Mouse (Mus musculus): Measurements from ENCODE around the gene Smu1. TPM values are rescaled to one million over a fixed set of nuclear protein-coding genes. Genes with fewer than 3 reads are reported as not detected.
"Not testable (repeated sequence)": the region's sequence is repeated elsewhere in the genome, so short reads cannot be mapped to it uniquely, and the experiment has no call there.

Gene Smu1
- 147 and 149 TPM in 2 replicates for polyA plus RNA-seq (2015; fragmentation: Nextera tagmentation; extraction: Ambion mirVana)

DNA sequence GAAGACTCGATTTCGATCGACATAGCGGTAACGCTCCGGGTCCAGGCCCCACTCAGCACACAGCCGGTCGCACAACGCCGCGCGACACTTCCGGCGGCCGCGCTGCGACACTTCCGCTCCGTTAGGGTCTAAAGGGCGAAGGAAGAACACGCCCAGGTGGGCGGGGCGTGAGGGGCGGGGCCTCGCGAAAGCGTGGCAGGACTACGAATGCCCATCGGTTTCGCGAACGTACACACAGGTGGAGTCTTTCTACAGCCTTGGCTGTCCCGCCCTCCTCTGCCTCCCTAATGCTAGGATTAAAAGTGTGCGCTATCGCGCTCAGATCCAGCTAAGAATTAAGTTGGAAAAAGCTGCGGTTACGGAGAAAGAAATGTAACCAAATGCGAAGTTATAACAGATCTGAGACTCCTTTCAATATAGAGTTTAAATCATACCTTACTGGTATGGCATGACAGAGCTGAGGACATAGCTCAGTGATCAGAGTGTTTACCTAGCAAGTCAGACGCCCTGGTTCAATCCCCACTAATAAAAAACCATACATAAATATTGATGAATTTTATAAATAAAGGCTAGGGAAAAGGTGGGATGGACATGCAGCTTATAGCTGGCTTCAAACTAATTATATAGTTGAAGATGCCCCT is at the start of gene Smu1:
Gene Smu1 (minus strand): TSS at position 144 of the 641 bp plus-strand sequence.
- Histone ChIP-seq H3K27ac (peak within 1 kb of the TSS; percentile 68), H3K4me1 (replicated peaks) (0 out of 2 replicates have a peak, but pooled peaks cover 2% of the 10 kb centered on the region), H3K9me3 (no peaks in the 10 kb centered on the region), H3K9ac (peak within 1 kb of the TSS; percentile 90), H3K4me3 (replicated peaks) (peak within 1 kb of the TSS; percentile 96), H3K27me3 (replicated peaks) (no peaks in the 10 kb centered on the region), H3K36me3 (peaks cover 7% of the 10 kb centered on the region), H3K4me2 (replicated peaks) (peak within 1 kb of the TSS; percentile 65)
- WGBS: under 1% methylated on average over 40 of the region's 40 CpGs
- peak; percentile 99 for ATAC-seq

DNA sequence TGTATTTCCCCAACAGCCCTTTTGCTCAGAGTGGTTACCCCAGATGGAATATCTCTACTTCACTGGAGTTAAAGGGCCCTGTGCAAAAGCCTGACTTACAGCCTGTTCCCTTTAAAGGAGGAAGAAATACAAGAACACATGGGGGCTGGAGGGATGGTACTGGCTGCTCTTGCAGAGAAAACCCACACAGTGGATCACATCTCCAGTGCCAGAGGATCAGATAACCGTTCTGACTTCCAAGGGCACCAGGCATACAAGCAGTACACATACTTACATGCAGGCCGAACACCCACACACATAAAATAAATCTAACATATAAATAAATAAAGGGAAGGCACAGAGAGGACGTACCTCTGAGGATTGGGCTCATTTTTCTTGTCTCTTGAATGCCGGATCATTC is 49.7 kb upstream of the Smu1 start:
- Histone ChIP-seq H3K9me3 (no peaks in the 10 kb centered on the region), H3K27ac (no peak overlapping the region), H3K9ac (no peak overlapping the region), H3K4me2 (replicated peaks) (no peak overlapping the region), H3K4me1 (replicated peaks) (no peaks in the 10 kb centered on the region), H3K27me3 (replicated peaks) (no peaks in the 10 kb centered on the region), H3K4me3 (replicated peaks) (no peak overlapping the region), H3K36me3 (0 out of 2 replicates have a peak, but pooled peaks cover 13% of the 10 kb centered on the region)
- ATAC-seq: no peak
- WGBS: 71% methylated on average over 4 of the region's 4 CpGs

DNA sequence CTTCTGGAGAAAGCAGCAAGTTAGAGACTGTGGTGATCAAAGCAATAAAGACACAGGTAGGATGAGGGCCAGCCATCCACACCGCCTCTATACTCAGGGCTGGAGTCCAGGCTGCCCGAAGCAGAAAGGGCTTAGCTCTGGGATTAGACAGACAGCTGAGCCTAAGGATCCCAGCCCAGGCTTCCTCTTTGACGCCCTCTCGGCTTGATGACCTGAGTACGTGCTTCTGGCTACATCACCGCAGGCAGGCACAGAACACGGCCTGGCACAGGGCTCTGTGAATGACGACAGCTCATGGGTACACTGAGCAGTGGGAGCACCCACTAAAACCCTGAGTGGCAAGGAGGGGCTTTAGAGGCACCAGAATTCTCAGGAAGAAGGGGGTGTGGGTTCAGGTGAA is 47.7 kb upstream of the Smu1 start:
- 86% methylated on average over 8 of the region's 8 CpGs for WGBS
- Histone ChIP-seq H3K4me2 (replicated peaks) (no peak overlapping the region), H3K9ac (no peak overlapping the region), H3K27me3 (replicated peaks) (no peaks in the 10 kb centered on the region), H3K4me3 (replicated peaks) (no peak overlapping the region), H3K9me3 (no peaks in the 10 kb centered on the region), H3K4me1 (replicated peaks) (no peaks in the 10 kb centered on the region), H3K27ac (no peak overlapping the region), H3K36me3 (0 out of 2 replicates have a peak, but pooled peaks cover 12% of the 10 kb centered on the region)
- no peak for ATAC-seq

DNA sequence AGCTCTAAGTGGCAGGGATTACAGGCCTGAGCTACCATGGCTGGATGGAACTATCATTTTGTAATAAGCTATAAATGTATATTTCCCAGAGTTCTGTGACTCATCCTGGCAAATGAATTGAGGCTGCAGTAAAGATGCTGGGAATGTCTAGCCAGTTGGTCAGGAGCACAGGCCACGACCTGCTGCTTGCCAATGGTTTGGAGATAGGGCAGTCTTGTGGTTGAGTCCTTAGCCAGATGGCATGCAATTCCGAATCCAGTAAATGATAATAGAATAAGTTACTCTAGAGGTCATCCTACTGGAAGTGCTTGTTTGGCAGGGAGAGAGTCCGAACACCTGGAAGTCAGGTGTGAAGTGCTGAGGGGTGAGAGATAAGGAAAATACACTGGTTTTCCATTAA is 45.1 kb upstream of the Smu1 start:
- Histone ChIP-seq H3K27me3 (replicated peaks) (no peaks in the 10 kb centered on the region), H3K4me2 (replicated peaks) (no peak overlapping the region), H3K4me3 (replicated peaks) (no peak overlapping the region), H3K4me1 (replicated peaks) (no peaks in the 10 kb centered on the region), H3K36me3 (0 out of 2 replicates have a peak, but pooled peaks cover 5% of the 10 kb centered on the region), H3K9ac (no peak overlapping the region), H3K9me3 (no peaks in the 10 kb centered on the region), H3K27ac (no peak overlapping the region)
- WGBS: 87% methylated on average over 3 of the region's 3 CpGs
- no peak for ATAC-seq

DNA sequence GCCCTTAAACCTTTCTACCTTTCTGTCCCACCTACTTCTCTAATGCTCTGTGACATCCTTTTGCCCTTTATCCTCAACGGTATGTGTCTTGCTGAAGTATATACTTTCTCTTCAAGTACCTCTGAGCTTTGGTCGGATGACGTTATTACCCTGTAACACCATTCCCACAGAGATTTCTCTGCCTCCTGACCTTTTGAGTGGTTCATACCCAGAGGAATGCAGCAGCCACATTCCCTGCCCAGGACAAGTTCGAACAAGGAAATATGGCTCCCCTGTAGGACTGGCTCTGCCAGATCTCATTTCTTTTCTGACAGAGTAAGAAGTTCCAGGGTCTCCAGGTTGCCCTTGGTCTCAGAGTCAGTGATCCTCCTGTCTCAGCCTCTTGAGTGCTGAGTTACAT is 44.2 kb upstream of the Smu1 start:
- ATAC-seq: no peak
- 73% methylated on average over 4 of the region's 4 CpGs for WGBS
- Histone ChIP-seq H3K4me1 (replicated peaks) (no peaks in the 10 kb centered on the region), H3K9me3 (no peaks in the 10 kb centered on the region), H3K27me3 (replicated peaks) (no peaks in the 10 kb centered on the region), H3K36me3 (0 out of 2 replicates have a peak, but pooled peaks cover 2% of the 10 kb centered on the region), H3K4me3 (replicated peaks) (no peak overlapping the region), H3K9ac (no peak overlapping the region), H3K4me2 (replicated peaks) (no peak overlapping the region), H3K27ac (no peak overlapping the region)

DNA sequence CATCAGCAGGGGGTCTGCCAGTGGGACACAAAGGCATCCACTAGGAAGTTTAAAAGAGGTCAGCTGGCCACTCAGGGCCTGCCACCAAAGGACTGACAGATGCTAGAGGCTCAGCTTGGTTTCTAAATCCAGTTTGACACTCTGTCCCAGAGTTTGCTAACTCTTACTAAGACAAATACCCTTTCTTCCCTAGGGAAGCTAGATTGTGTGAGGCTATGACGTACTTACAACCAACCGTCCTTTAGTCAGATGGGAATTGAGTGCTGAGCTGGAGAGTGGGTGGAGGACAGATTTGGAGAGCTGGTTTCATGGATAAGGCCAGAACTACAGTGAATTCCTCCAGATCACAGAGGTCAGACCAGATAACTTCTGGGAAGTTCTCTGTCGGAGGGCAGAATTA is 43.1 kb upstream of the Smu1 start:
- WGBS: 82% methylated on average over 3 of the region's 3 CpGs
- no peaks in the 10 kb centered on the region for H3K36me3 ChIP-seq
- no peaks in the 10 kb centered on the region for H3K4me1 ChIP-seq (replicated peaks)
- H3K27ac ChIP-seq: no peak overlapping the region
- H3K9ac ChIP-seq: no peak overlapping the region
- ATAC-seq: no peak
- H3K27me3 ChIP-seq (replicated peaks): no peaks in the 10 kb centered on the region
- H3K9me3 ChIP-seq: no peaks in the 10 kb centered on the region
- H3K4me3 ChIP-seq (replicated peaks): no peak overlapping the region
- H3K4me2 ChIP-seq (replicated peaks): no peak overlapping the region

DNA sequence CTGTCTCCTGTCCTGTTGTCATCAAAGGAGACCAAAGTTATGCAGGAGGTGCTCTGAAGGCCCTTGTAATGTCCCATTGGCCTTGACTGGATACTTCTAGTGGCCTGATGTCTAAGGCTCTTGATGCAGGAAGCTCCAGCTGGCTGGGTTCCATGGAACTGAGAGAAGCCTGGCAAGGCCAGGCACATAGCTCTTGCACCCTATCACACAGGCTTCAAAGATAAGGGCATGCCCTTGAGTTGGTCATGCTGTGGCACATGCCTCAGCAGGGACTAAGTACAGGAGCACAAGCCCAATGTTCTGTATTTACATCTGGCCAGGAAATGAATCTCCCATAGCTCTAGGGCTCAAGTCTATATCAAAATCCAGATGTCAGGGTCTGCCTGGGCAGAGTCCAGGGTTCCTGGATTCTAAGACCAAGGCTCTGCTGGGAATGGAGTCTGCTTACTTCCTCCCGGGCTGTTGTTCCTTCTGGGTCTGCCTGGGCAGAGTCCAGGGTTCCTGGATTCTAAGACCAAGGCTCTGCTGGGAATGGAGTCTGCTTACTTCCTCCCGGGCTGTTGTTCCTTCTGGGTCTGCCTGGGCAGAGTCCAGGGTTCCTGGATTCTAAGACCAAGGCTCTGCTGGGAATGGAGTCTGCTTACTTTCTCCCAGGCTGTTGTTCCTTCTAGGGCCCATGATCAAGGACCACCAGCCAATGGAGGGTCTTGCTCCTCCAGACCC is 41.3 kb upstream of the Smu1 start:
- H3K27ac ChIP-seq; H3K4me2 ChIP-seq (replicated peaks); H3K36me3 ChIP-seq; H3K9ac ChIP-seq; H3K4me3 ChIP-seq (replicated peaks); H3K4me1 ChIP-seq (replicated peaks); H3K27me3 ChIP-seq (replicated peaks); H3K9me3 ChIP-seq: not testable (repeated sequence)
- WGBS: 85% methylated on average over 2 of the region's 2 CpGs
- peak; percentile 81 for ATAC-seq

DNA sequence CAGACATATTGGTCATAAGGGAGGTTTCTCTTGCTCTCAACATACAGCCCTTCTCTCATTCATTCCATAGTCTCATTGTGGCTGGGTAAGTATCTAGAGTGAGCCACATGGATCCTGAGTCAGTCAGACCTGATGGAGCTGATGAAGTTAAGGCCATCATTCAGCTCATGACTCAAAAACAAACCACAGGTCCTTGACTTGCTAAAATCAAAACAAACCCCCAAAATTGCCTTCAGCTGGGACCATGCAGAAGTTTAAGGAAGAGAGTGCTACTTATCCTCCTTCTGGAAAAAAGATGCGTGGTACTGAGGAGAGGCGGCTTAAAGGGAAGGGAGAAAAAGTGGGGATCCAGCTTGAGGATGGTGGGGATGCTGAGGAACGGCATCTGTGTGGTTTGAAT is 38.0 kb upstream of the Smu1 start:
- Histone ChIP-seq H3K27me3 (replicated peaks) (no peaks in the 10 kb centered on the region), H3K4me3 (replicated peaks) (no peak overlapping the region), H3K27ac (no peak overlapping the region), H3K9me3 (no peaks in the 10 kb centered on the region), H3K4me1 (replicated peaks) (no peaks in the 10 kb centered on the region), H3K36me3 (no peaks in the 10 kb centered on the region), H3K9ac (no peak overlapping the region), H3K4me2 (replicated peaks) (no peak overlapping the region)
- no peak for ATAC-seq
- 89% methylated on average over 3 of the region's 3 CpGs for WGBS

DNA sequence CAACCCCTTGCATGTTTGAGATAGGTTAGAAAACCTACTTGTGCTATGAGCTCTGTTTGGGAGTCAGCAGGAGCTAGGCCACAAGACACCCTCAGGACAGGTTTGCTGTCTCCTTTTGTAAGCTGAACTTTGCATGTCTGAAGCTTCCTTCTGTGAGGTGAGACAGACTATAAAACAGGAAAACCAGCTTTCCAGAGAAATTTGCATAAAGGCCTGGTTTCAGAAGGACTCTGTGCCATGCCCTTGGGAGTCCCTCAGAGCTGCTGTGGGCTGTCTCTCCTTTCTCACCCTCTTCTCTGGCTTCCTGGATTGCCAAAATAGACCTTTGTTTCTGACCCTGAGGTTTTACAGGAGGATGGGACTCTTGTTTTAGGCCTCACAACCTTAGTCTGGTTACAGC is 36.6 kb upstream of the Smu1 start:
- no peaks in the 10 kb centered on the region for H3K4me1 ChIP-seq (replicated peaks)
- no peak overlapping the region for H3K4me2 ChIP-seq (replicated peaks)
- H3K4me3 ChIP-seq (replicated peaks): no peak overlapping the region
- H3K27me3 ChIP-seq (replicated peaks): no peaks in the 10 kb centered on the region
- H3K36me3 ChIP-seq: no peaks in the 10 kb centered on the region
- H3K9ac ChIP-seq: no peak overlapping the region
- no peak overlapping the region for H3K27ac ChIP-seq
- no peak for ATAC-seq
- no peaks in the 10 kb centered on the region for H3K9me3 ChIP-seq

DNA sequence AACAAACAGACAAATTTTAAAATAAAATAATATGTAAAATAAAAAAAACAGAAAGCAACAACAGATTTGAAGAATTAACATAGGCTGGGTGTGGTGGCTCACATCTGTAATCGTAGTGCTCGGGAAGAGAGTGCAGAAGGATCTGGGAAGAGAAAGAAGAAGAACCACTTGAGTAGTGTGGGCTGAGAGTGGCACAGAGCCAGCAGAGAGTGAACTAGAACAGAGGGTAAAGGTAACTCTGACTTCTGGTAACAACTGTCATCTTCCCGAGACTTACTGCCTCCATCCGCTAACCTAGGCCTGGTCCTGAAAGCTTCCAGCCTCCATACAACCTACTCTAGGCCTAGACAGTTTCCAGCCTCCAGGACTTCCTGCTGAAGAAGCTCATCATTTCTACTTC is 33.5 kb upstream of the Smu1 start:
- no peaks in the 10 kb centered on the region for H3K4me1 ChIP-seq (replicated peaks)
- no peaks in the 10 kb centered on the region for H3K9me3 ChIP-seq
- no peaks in the 10 kb centered on the region for H3K36me3 ChIP-seq
- no peak overlapping the region for H3K27ac ChIP-seq
- no peaks in the 10 kb centered on the region; the same call in 1 of the 2 replicates for H3K27me3 ChIP-seq (replicated peaks)
- H3K9ac ChIP-seq: no peak overlapping the region
- ATAC-seq: no peak
- H3K4me2 ChIP-seq (replicated peaks): no peak overlapping the region
- 74% methylated on average over 4 of the region's 4 CpGs for WGBS
- no peak overlapping the region for H3K4me3 ChIP-seq (replicated peaks)

DNA sequence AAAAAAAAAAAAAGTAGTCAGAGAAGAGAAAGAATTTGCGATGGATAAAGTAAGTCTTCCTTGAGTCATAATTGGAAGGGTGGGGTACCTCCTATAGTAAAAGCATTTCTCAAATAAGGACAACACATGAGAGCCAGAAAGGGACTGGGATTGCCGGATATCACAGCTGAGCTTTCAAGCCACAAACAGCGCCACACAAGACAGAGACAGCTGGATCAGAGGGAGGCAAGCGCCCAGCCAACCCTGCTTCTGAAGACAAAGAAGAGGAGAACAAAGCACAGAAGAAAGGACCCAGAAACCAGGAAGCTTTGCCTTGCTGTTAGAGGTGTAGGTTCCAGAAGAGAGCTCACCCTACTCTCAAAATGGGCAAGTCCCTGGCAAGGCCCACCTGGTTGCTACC is 28.9 kb upstream of the Smu1 start:
- Histone ChIP-seq H3K4me2 (replicated peaks) (no peak overlapping the region), H3K4me1 (replicated peaks) (0 out of 2 replicates have a peak, but pooled peaks cover 4% of the 10 kb centered on the region), H3K27me3 (replicated peaks) (no peaks in the 10 kb centered on the region; the same call in 1 of the 2 replicates), H3K9me3 (no peaks in the 10 kb centered on the region), H3K9ac (no peak overlapping the region), H3K4me3 (replicated peaks) (no peak overlapping the region), H3K36me3 (no peaks in the 10 kb centered on the region), H3K27ac (no peak overlapping the region)
- ATAC-seq: no peak
- WGBS: 88% methylated on average over 4 of the region's 4 CpGs

DNA sequence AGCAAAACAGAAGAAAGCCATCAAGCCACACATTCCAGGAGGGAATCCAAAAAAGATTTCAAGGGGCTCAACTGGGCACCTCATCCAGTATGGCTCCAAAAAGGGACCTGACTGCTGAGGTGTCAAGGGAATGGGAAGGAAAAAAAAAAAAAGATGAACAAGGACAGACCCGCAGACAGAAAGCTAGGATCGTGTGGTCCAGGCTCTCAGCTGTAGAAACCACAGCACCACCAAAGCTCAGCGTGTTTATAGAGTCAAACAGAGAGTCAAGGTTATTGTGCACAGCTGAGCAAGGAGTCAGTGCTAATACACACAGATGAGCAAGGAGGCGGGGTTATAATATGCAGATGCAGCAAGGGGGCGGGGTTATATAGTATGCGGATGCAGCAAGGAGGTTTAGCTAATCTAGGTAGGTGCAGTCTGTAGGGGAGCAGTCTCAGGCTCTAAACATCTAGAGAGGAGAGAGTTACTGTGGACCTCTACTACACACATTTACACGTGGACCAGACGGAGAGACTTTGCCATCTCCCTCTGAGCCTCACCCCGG is 28.0 kb upstream of the Smu1 start:
- H3K9me3 ChIP-seq: no peaks in the 10 kb centered on the region

More for the DNA sequence above, 28.0 kb upstream of the Smu1 start:
- Histone ChIP-seq H3K36me3 (no peaks in the 10 kb centered on the region), H3K4me3 (replicated peaks) (no peak overlapping the region), H3K27me3 (replicated peaks) (no peaks in the 10 kb centered on the region; the same call in 1 of the 2 replicates), H3K4me1 (replicated peaks) (peaks cover 7% of the 10 kb centered on the region), H3K4me2 (replicated peaks) (no peak overlapping the region), H3K27ac (no peak overlapping the region), H3K9ac (no peak overlapping the region)
- ATAC-seq: no peak
- WGBS: 75% methylated on average over 9 of the region's 9 CpGs
